Mouse (Mus musculus) heart, adult 10 weeks (tissue): ENCODE results near the gene Ccdc88b. TPM values are rescaled to one million over a fixed set of nuclear protein-coding genes. Genes with fewer than 3 reads are reported as not detected.

Source experiments
- polyA plus RNA-seq: library from polyadenylated mRNA; stranded (reverse); fragments of 350-450 nt; fragmentation: Illumina TruSeq; extraction: RNeasy Lipid Tissue Mini Kit (QIAGEN cat#74804); gene quantifications from one replicate; pipeline ENCODE4 v1.2.3, GENCODE M21; 2014; ENCODE audit warnings: low read depth, low replicate concordance

The Ccdc88b gene
- 1.0 TPM for polyA plus RNA-seq

GRCm38 (mm10) chr19:6858031-6858430 is at the start of gene Ccdc88b:
Ccdc88b (minus strand) TSS chr19:6858211.

GRCm38 (mm10) chr19:6840475-6841291 is 17.3 kb downstream of the Ccdc88b start, which contains the start of gene Rps6ka4:
Rps6ka4 (minus strand) TSS chr19:6840636.

Other genes starting within 250 kb of the Ccdc88b start
- 11.3 TPM for gene Rps6ka4, start 17.6 kb downstream of the Ccdc88b start, polyA plus RNA-seq
- gene Trmt112, start 51.5 kb upstream of the Ccdc88b start, polyA plus RNA-seq = 42.4 TPM
- 608 TPM for gene Prdx5, start 51.9 kb upstream of the Ccdc88b start, polyA plus RNA-seq
- gene Esrra, start 63.6 kb upstream of the Ccdc88b start, polyA plus RNA-seq = 142 TPM
- not detected for gene Catsperz, start 67.2 kb upstream of the Ccdc88b start, polyA plus RNA-seq
- not detected for gene Kcnk4, start 76.3 kb upstream of the Ccdc88b start, polyA plus RNA-seq
- gene Bad, start 83.7 kb upstream of the Ccdc88b start, polyA plus RNA-seq = 33.9 TPM
- gene Gpr137, start 84.3 kb upstream of the Ccdc88b start, polyA plus RNA-seq = 30.3 TPM
- 55.2 TPM for gene Ppp1r14b, start 116.8 kb upstream of the Ccdc88b start, polyA plus RNA-seq
- 21.0 TPM for gene Plcb3, start 118.3 kb upstream of the Ccdc88b start, polyA plus RNA-seq
- gene Fkbp2, start 122.3 kb upstream of the Ccdc88b start, polyA plus RNA-seq = 44.1 TPM
- gene Vegfb, start 129.4 kb upstream of the Ccdc88b start, polyA plus RNA-seq = 291 TPM
- gene Dnajc4, start 134.4 kb upstream of the Ccdc88b start, polyA plus RNA-seq = 61.0 TPM
- gene Nudt22, start 137.9 kb upstream of the Ccdc88b start, polyA plus RNA-seq = 34.6 TPM
- 24.2 TPM for gene Trpt1, start 137.9 kb upstream of the Ccdc88b start, polyA plus RNA-seq
- gene Fermt3, start 161.3 kb upstream of the Ccdc88b start, polyA plus RNA-seq = 3.3 TPM
- gene Stip1, start 181.8 kb upstream of the Ccdc88b start, polyA plus RNA-seq = 110 TPM
- gene Macrod1, start 198.6 kb upstream of the Ccdc88b start, polyA plus RNA-seq = 234 TPM
- 0.89 TPM for gene Flrt1, start 247.5 kb upstream of the Ccdc88b start, polyA plus RNA-seq